Mouse (Mus musculus) heart, adult 2 months (tissue): ENCODE measurements around the gene Ppm1h. TPM values are rescaled to one million over a fixed set of nuclear protein-coding genes. Genes with fewer than 3 reads are reported as not detected.

Experiments
- DNase-seq, 2 experiments: peaks; one replicate each; pipeline ENCODE4 v3.0.0; 2021
- H3K27ac ChIP-seq: fragments of 200-600 bp; 2 replicates; pipeline ENCODE4 v1.8.1; 2022
- H3K27me3 ChIP-seq: fragments of 200-500 bp; 2 replicates; pipeline ENCODE4 v1.6.1; 2012; ENCODE audit warnings: mild to moderate bottlenecking, low read length, inconsistent platforms, mixed read lengths; ENCODE audit not compliant: control insufficient read depth, insufficient read depth
- H3K36me3 ChIP-seq: fragments of 200-500 bp; 2 replicates; pipeline ENCODE4 v1.6.1; 2012; ENCODE audit warnings: low read length, inconsistent platforms; ENCODE audit not compliant: control insufficient read depth, insufficient read depth
- H3K4me1 ChIP-seq: fragments of 200-500 bp; 2 replicates; pipeline ENCODE4 v1.6.1; 2011; ENCODE audit warnings: low read length; ENCODE audit not compliant: control insufficient read depth, insufficient read depth
- H3K4me3 ChIP-seq: fragments of 200-600 bp; 2 replicates; pipeline ENCODE4 v1.8.1; 2022
- H3K79me2 ChIP-seq: fragments of 200-500 bp; replicated peaks from 2 replicates; pipeline ENCODE4 v1.6.1; 2012; ENCODE audit warnings: mild to moderate bottlenecking, inconsistent platforms, low read length, moderate library complexity, mixed read lengths; ENCODE audit not compliant: control insufficient read depth, insufficient read depth
- H3K9ac ChIP-seq: fragments of 200-500 bp; 2 replicates; pipeline ENCODE4 v1.6.1; 2012; ENCODE audit warnings: low read depth, mild to moderate bottlenecking, control low read depth, inconsistent platforms, low read length, mixed read lengths
- CTCF ChIP-seq: fragments of 200-600 bp; IDR thresholded peaks from 2 replicates; pipeline ENCODE4 v1.8.1; 2022; ENCODE audit warnings: antibody characterized with exemption, mild to moderate bottlenecking, moderate library complexity
- EP300 ChIP-seq: fragments of 200-500 bp; IDR thresholded peaks from 2 replicates; pipeline ENCODE4 v1.6.1; 2011; ENCODE audit warnings: low read depth, low read length, control low read depth; ENCODE audit not compliant: insufficient read depth
- POLR2A ChIP-seq: fragments of 200-500 bp; IDR thresholded peaks from 2 replicates; pipeline ENCODE4 v1.6.1; 2011; ENCODE audit warnings: mild to moderate bottlenecking, low read depth, low read length, control low read depth; ENCODE audit not compliant: insufficient read depth
- WGBS: fragments of 180-500 bp; shearing (Covaris S2); methylation state at CpG from one replicate; pipeline ENCODE4 v1.1.7; 2018; 5-methylcytosine and 5-hydroxymethylcytosine counted together
- intact Hi-C: fragments of 180-260 bp; cut with DNase I; formaldehyde crosslinking; loops from one replicate; pipeline ENCODE4 v1.15.1; 2025
- polyA plus RNA-seq: library from polyadenylated mRNA; depleted of rRNA; stranded (reverse); fragments of >200 nt; gene quantifications from 2 replicates; pipeline ENCODE4 v1.2.3, GENCODE M21; 2012
- total RNA-seq, 2 experiments: library from RNA; stranded (reverse); gene quantifications; 2 replicates each; pipeline ENCODE4 v1.2.3; 2021

The Ppm1h gene
- total and polyA plus RNA-seq, 3 experiments: 4.5 to 7.8 (median 6.4) TPM

DNA sequence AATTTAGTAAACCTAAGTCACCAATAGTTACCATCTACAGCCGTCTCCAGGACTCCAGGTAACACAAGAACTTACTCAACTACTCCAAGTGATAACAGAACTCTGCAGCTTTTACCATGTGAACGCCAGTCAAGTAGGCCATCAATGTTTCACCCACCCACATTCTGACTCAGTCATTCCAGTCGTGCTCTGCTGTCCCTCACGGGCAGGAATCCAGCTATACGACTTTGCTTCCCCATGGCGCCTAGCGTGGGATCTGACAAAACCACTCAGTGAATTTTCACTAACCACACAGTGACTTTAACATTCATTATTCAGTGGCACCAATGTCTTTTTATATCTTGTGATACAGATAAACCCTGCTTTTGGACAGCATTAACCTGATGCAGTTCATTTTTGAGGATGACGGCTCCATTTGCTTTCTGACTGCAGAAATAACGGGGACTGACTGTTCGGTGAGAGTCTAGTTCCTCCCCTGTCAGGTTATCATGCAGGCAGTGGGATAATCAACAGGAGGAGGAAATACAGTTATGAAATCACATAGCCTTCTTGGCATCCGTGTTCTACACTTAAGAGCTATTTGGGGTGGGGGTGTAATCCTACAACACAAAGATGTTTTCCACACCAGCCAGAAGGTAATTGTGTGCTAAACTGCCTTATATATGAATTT is 304.5 kb downstream of the Ppm1h start:
- peak in 1 of 2 experiments; percentile 20 for DNase-seq
- Histone ChIP-seq H3K79me2 (0 out of 2 replicates have a peak, but pooled peaks cover 2% of the 10 kb centered on the region), H3K4me1 (peaks cover 7% of the 10 kb centered on the region), H3K27me3 (no peaks in the 10 kb centered on the region), H3K36me3 (peaks cover 24% of the 10 kb centered on the region), H3K4me3 (peak overlapping the region; percentile 86; the same call in 1 of the 2 replicates), H3K27ac (no peak overlapping the region), H3K9ac (0 out of 2 replicates have a peak overlapping the region, but pooled peaks have one; percentile 20)
- intact Hi-C loops: loop anchor here (2.0 to 10.0 kb wide), 2 partner anchors 18 to 88 kb away; no protein-coding TSS in a partner anchor
- 21% methylated on average over 11 of the region's 11 CpGs for WGBS
- no peak for TF ChIP-seq EP300
- no peak for TF ChIP-seq POLR2A
- no peak for TF ChIP-seq CTCF

DNA sequence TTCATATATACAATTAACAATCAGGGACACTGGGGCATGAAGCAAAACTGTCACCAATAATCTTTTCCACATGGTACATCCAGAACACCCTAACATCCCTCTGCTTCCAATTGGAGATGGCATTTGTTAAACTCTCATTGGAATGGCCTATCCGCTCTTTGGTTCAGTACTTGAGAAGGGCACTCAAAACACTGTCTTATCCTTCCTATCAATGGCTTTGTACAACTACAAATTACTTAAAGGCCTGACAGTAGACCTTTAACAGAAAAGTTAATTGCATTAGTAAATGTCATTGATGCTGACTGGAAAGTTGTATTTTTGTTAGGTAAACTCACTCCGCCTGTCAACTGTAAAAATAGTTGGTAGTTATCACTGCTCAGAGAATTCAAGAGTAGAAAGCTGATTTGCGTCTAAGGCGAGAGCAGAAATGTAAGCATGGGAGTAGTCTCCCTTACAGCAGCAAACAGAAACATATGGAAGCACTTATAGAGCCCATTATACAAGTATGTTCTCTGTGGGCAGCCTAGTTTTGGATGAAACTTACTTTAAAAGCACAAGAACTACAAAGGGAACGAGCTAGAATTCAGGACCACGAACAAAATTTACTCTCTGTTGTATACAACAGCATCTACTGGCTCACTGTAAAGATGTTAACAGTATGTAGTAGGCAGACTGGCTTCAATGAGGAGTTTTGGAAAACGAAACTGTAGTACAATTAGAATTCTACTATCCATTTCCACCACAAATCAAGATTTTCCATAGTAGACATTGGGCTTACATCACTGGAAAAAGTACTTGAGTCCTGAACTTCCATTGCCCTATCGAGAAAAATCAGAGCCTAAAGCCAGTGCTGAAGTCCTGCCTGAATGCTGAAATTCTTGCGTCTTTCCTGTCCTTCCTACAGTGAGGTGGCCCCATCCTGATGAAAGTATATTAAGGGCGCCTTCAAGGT is 305.3 kb downstream of the Ppm1h start:
- DNase-seq: no peak
- intact Hi-C loops: loop anchor here (2.0 to 10.0 kb wide), 3 partner anchors 19 to 177 kb away; no protein-coding TSS in a partner anchor
- TF ChIP-seq CTCF: no peak
- TF ChIP-seq POLR2A: no peak
- TF ChIP-seq EP300: no peak

DNA sequence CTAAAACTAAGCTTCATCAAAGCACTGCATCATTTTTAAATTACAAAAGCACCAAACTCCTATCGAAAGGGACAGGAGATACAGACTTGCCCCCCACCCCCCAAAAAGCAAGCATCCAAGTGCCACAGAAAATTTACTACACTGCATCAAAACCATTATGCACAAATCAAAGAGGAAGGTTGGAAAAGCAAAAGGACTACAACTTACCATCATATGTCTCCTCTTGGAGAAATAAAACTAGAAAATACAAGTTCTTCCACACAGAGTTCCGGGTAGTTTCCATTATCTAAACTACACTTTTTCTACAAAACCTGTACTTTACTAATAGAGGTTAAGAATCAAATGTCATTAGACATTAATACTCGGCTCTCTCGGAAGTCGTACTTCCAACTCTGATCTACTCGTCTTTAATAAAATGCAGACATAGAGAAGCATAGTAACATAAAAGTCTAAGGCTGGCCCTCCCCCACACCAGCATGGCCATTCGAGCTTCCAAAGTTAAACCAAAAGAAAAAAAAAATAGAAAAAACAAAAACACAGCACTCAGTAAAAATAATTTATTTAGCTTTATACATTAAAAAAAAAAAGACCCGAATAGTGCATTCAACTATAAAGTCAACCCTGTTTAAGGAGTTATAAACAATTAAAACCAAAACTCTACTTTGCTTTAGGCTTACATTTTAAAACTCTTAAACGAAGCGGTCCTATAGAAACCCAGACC is 306.1 kb downstream of the Ppm1h start:
- TF ChIP-seq POLR2A (no peak), EP300 (no peak), CTCF (no peak)
- intact Hi-C loops: loop anchor here (2.0 to 10.0 kb wide), 5 partner anchors 42 to 307 kb away; partner anchors contain the start of gene Ppm1h
- H3K27me3 ChIP-seq: no peaks in the 10 kb centered on the region
- H3K27ac ChIP-seq: peak overlapping the region; percentile 99
- 0 out of 2 replicates have a peak, but pooled peaks cover 2% of the 10 kb centered on the region for H3K79me2 ChIP-seq
- H3K9ac ChIP-seq: peak overlapping the region; percentile 97
- under 1% methylated on average over 10 of the region's 10 CpGs for WGBS
- peaks cover 24% of the 10 kb centered on the region for H3K36me3 ChIP-seq
- DNase-seq: no peak
- peaks cover 7% of the 10 kb centered on the region for H3K4me1 ChIP-seq
- peak overlapping the region; percentile 86 for H3K4me3 ChIP-seq

More for the DNA sequence above, 305.3 kb downstream of the Ppm1h start:
- peak overlapping the region; percentile 99 for H3K27ac ChIP-seq
- H3K4me3 ChIP-seq: peak overlapping the region; percentile 86
- H3K36me3 ChIP-seq: peaks cover 24% of the 10 kb centered on the region
- peaks cover 7% of the 10 kb centered on the region for H3K4me1 ChIP-seq
- 23% methylated on average over 10 of the region's 10 CpGs for WGBS
- no peaks in the 10 kb centered on the region for H3K27me3 ChIP-seq
- 0 out of 2 replicates have a peak, but pooled peaks cover 2% of the 10 kb centered on the region for H3K79me2 ChIP-seq
- peak overlapping the region; percentile 63 for H3K9ac ChIP-seq

DNA sequence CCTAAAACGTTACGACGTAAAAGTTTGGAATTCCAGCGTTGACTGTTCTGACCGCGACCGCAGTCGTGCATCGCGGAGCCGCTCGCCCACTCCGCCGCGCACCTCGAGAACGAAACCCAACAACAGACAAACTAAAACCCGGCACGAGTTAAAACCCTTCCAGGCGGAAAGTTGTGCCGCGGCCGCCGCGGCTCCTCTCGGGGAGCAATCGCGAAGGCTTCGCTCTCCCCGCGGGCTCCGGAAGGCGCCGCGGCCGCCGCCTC is 306.6 kb downstream of the Ppm1h start:
- Histone ChIP-seq H3K4me1 (peaks cover 7% of the 10 kb centered on the region), H3K79me2 (0 out of 2 replicates have a peak, but pooled peaks cover 2% of the 10 kb centered on the region), H3K4me3 (peak overlapping the region; percentile 86), H3K9ac (peak overlapping the region; percentile 97), H3K27me3 (no peaks in the 10 kb centered on the region), H3K27ac (peak overlapping the region; percentile 99), H3K36me3 (peaks cover 24% of the 10 kb centered on the region)
- under 1% methylated on average over 37 of the region's 37 CpGs for WGBS
- intact Hi-C loops: loop anchor here (2.0 to 10.0 kb wide), 5 partner anchors 43 to 308 kb away; partner anchors contain the start of gene Ppm1h
- TF ChIP-seq POLR2A (no peak), EP300 (no peak), CTCF (no peak)
- DNase-seq: no peak

DNA sequence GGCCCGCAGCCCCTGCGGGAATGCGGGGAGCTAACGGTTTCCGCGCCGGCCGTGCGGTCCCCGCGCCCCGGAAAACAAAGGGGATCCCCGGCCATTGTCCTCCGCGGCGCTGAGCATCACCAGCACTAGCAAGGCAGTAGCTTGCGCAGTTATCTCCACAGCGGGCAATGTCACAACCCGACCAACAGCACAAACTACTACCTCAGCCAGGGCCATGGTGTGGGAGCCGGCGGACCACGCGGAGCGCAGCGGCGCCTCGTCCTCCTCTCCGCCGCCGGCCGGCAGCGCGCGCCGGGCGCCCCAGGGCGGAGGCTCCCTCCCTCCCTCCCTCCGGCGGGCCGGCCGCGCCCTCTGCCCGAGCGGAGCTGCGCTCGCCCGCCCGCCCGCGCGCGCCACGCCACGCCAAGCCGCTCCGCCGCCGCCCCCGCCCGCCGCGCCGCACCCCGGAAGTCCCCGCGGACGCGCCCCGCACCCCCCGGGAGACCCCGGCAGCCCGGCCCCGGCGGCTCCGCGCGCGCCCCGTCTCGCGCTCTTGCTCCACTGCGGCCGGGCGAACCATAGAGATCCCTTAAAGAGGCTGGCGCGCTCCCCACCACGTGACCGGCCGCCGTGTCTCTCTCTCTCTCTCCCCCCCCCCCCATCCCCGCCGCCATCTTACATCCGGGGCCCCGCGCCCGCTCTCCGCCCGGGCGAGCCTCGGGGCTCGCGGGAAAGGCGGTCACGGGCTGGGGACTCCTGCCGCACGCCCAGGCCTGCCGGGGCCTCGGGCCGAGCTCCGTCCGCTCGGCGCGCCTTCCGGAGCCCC is 307.2 kb downstream of the Ppm1h start:
- Histone ChIP-seq H3K27ac (peak overlapping the region; percentile 99), H3K27me3 (no peaks in the 10 kb centered on the region), H3K4me1 (peaks cover 9% of the 10 kb centered on the region), H3K36me3 (peaks cover 24% of the 10 kb centered on the region), H3K9ac (peak overlapping the region; percentile 97), H3K4me3 (peak overlapping the region; percentile 86), H3K79me2 (0 out of 2 replicates have a peak, but pooled peaks cover 2% of the 10 kb centered on the region)
- under 1% methylated on average over 65 of the region's 115 CpGs for WGBS
- DNase-seq: peak; percentile 89 to 91
- TF ChIP-seq EP300 (0 out of 2 replicates have a peak, but pooled peaks have one; percentile 15), CTCF (no peak), POLR2A (peak; percentile 77)
- intact Hi-C loops: loop anchor here (2.0 to 10.0 kb wide), 5 partner anchors 43 to 308 kb away; partner anchors contain the start of gene Ppm1h
